Mouse (Mus musculus): ENCODE measurements around the gene Tert. TPM values are rescaled to one million over a fixed set of nuclear protein-coding genes. Genes with fewer than 3 reads are reported as not detected.

Gene Tert
- polyA plus RNA-seq, 1 experiment: 3.3 TPM

DNA sequence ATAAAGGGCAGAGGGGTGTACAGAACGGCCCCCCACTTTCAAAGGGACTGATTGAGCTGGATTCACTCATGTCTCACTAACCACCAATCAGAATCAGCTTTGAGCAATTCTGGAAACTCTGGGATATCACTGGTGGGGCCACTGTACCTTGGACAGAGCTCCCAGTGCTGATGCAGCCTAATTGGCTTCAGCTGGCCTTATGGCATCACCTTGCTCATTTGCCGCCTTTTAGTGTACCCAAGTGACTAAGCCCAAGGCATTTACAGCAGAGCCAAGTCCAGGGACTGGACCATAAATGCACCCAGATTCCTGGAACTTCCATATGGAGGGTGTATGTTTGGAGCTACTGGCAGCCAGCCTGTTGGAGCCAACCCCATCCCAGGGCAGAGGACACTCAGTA lies 32.2 kb downstream of the Tert start:
- H3K4me3 ChIP-seq (ENCODE audit: insufficient read depth, low read length): no peak overlapping the region
- H3K4me1 ChIP-seq (ENCODE audit: control insufficient read depth, insufficient read depth, low read length): no peaks in the 10 kb centered on the region
- H3K27ac ChIP-seq (ENCODE audit: insufficient read depth, low read length): no peak overlapping the region
- TF ChIP-seq POLR2A (IDR thresholded peaks at IDR 0.05; ENCODE audit: extremely low read depth, insufficient read depth, low read length) (no peak), CTCF (IDR thresholded peaks at IDR 0.05; ENCODE audit: extremely low read depth, insufficient read depth, low read length) (no peak)

DNA sequence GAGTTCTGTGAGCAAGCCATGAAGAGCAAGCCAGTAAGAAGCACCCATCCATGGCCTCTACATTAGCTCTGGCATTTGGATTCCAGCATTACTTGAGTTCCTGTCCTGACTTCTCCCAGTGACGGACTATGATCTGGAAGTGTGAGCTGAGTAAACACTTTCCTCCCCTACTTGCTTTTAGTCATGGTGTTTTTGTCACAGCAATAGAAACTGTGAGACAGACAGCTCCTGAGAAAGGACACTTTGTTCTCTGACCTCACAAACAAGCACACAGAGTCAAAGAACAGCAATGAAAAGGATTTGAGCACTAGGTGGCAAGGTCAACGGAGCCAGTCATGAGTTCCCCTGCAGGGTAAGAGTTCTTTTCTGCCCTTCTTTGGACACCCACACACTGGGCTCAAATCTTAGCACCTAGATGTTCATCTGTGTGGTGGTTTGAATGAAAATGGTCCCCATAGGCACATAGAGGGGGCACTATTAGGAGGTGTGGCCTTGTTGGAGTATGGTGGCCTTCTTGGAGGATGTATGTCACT lies 33.5 kb downstream of the Tert start:
- Histone ChIP-seq H3K27ac (ENCODE audit: insufficient read depth, low read length) (no peak overlapping the region), H3K4me1 (ENCODE audit: control insufficient read depth, insufficient read depth, low read length) (no peaks in the 10 kb centered on the region), H3K4me3 (ENCODE audit: insufficient read depth, low read length) (no peak overlapping the region)
- TF ChIP-seq POLR2A (IDR thresholded peaks at IDR 0.05; ENCODE audit: extremely low read depth, insufficient read depth, low read length): no peak

GRCm38 (mm10) chr13:73675161-73675560 lies 48.5 kb downstream of the Tert start:
- Histone ChIP-seq H3K4me3 (ENCODE audit: insufficient read depth, low read length) (no peak overlapping the region), H3K4me1 (ENCODE audit: control insufficient read depth, insufficient read depth, low read length) (no peaks in the 10 kb centered on the region), H3K27ac (ENCODE audit: insufficient read depth, low read length) (no peak overlapping the region)
- no peak for TF ChIP-seq CTCF (IDR thresholded peaks at IDR 0.05; ENCODE audit: extremely low read depth, insufficient read depth, low read length)
- no peak for TF ChIP-seq POLR2A (IDR thresholded peaks at IDR 0.05; ENCODE audit: extremely low read depth, insufficient read depth, low read length)

DNA sequence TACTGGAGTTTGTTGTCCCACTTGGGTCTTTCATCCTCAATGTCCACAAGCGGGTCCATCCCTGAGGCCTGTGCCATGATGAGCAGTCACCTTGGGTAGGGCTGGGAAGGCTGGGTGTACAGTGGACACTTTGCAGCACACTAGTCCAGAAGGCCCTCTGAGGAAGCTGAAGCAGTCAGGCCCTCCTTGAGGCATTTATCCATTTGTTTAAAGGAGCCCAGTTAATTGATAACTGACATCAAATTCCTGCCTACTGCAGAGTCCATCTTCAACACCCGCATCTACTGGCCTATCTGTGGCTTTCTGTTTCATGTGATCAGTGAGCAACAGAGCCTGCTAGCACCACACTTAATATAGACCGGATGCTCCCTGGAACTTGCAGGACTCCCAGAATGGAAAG lies 51.1 kb downstream of the Tert start, which contains the start of gene Slc6a18:
TSS of gene Slc6a18 (minus strand) at position 171 of the 400 bp plus-strand sequence.
- H3K27ac ChIP-seq (ENCODE audit: insufficient read depth, low read length): no peak within 1 kb of the TSS
- H3K4me1 ChIP-seq (ENCODE audit: control insufficient read depth, insufficient read depth, low read length): no peaks in the 10 kb centered on the region
- no peak within 1 kb of the TSS for H3K4me3 ChIP-seq (ENCODE audit: insufficient read depth, low read length)
- TF ChIP-seq POLR2A (IDR thresholded peaks at IDR 0.05; ENCODE audit: extremely low read depth, insufficient read depth, low read length) (no peak), CTCF (IDR thresholded peaks at IDR 0.05; ENCODE audit: extremely low read depth, insufficient read depth, low read length) (no peak)

DNA sequence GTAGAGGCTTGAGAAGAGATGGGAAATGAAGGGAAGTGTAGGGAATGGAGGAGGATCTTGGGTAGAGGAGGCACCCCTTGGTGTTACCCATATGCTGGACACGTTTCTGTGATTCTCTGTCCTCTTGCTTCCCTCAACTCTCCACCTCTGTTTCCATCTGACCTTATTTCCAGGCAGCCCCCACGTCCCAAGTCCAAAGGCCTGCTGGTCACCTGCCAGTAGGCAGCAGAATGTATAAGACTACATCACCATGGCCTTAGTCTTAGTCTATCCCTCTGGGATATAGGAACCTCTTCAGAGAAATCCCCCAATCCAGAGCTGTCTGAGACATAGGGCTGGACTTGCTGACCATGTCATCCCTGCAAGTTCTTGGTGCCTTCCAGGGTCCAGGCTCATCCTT lies 52.6 kb downstream of the Tert start:
- Histone ChIP-seq H3K27ac (ENCODE audit: insufficient read depth, low read length) (no peak overlapping the region), H3K4me3 (ENCODE audit: insufficient read depth, low read length) (no peak overlapping the region), H3K4me1 (ENCODE audit: control insufficient read depth, insufficient read depth, low read length) (no peaks in the 10 kb centered on the region; the same call in 1 of the 2 replicates)
- no peak for TF ChIP-seq POLR2A (IDR thresholded peaks at IDR 0.05; ENCODE audit: extremely low read depth, insufficient read depth, low read length)
- no peak for TF ChIP-seq CTCF (IDR thresholded peaks at IDR 0.05; ENCODE audit: extremely low read depth, insufficient read depth, low read length)

DNA sequence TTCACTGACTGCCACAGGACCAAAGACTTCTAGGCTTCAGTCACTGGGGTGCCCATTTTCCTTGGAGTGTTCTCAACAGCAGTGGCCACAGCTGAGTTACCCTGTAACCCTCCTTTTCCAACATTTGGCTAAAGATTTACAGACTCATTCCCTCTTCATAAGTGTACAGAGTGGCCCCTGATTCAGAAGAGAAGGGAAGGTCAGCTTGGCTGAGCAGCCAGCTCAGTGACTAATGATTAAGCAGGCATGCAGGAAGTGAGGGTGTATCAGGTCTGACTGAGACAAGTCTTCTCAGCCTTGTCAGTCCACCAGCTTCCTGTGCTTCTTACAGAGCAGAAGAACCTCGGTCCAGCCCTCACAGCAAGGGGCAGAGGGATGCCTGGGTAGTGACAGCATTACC lies 53.7 kb downstream of the Tert start:
- Histone ChIP-seq H3K27ac (ENCODE audit: insufficient read depth, low read length) (no peak overlapping the region), H3K4me3 (ENCODE audit: insufficient read depth, low read length) (no peak overlapping the region), H3K4me1 (ENCODE audit: control insufficient read depth, insufficient read depth, low read length) (no peaks in the 10 kb centered on the region; the same call in 1 of the 2 replicates)
- TF ChIP-seq CTCF (IDR thresholded peaks at IDR 0.05; ENCODE audit: extremely low read depth, insufficient read depth, low read length): no peak
- no peak for TF ChIP-seq POLR2A (IDR thresholded peaks at IDR 0.05; ENCODE audit: extremely low read depth, insufficient read depth, low read length)

GRCm38 (mm10) chr13:73682226-73682625 lies 55.5 kb downstream of the Tert start:
- Histone ChIP-seq H3K4me1 (ENCODE audit: control insufficient read depth, insufficient read depth, low read length) (no peaks in the 10 kb centered on the region; the same call in 1 of the 2 replicates), H3K27ac (ENCODE audit: insufficient read depth, low read length) (no peak overlapping the region), H3K4me3 (ENCODE audit: insufficient read depth, low read length) (no peak overlapping the region)
- TF ChIP-seq CTCF (IDR thresholded peaks at IDR 0.05; ENCODE audit: extremely low read depth, insufficient read depth, low read length) (no peak), POLR2A (IDR thresholded peaks at IDR 0.05; ENCODE audit: extremely low read depth, insufficient read depth, low read length) (no peak)

- Histone ChIP-seq H3K4me1 (ENCODE audit: control insufficient read depth, insufficient read depth, low read length) (no peaks in the 10 kb centered on the region; the same call in 1 of the 2 replicates), H3K27ac (ENCODE audit: insufficient read depth, low read length) (no peak overlapping the region), H3K4me3 (ENCODE audit: insufficient read depth, low read length) (no peak overlapping the region)
- TF ChIP-seq CTCF (IDR thresholded peaks at IDR 0.05; ENCODE audit: extremely low read depth, insufficient read depth, low read length): no peak
These were observed 57.0 kb downstream of the Tert start for GRCm38 (mm10) chr13:73683682-73684081.

DNA sequence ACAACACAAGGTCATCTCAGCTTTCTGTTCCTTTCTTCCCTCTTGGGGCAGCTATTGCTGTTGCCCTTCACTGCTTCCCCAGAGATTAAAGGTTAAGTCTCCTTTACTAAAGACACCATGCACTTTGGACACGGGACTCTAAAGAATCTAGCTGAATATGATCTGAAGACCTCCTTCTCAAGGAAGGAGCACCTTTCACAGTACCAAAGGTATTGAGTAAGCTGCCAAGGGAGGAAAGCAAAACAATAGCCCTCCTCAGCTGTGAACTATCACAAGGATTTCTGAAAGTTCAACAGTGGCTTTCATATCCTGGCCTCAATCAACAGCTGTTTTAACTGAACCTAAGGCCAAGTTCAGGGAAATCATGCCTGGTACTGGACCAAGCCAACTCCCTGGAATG lies 57.7 kb downstream of the Tert start:
- no peak overlapping the region for H3K4me3 ChIP-seq (ENCODE audit: insufficient read depth, low read length)
- H3K4me1 ChIP-seq (ENCODE audit: control insufficient read depth, insufficient read depth, low read length): no peaks in the 10 kb centered on the region; the same call in 1 of the 2 replicates
- H3K27ac ChIP-seq (ENCODE audit: insufficient read depth, low read length): no peak overlapping the region
- TF ChIP-seq POLR2A (IDR thresholded peaks at IDR 0.05; ENCODE audit: extremely low read depth, insufficient read depth, low read length): no peak
- TF ChIP-seq CTCF (IDR thresholded peaks at IDR 0.05; ENCODE audit: extremely low read depth, insufficient read depth, low read length): no peak

GRCm38 (mm10) chr13:73685502-73685901 lies 58.8 kb downstream of the Tert start:
- Histone ChIP-seq H3K4me1 (ENCODE audit: control insufficient read depth, insufficient read depth, low read length) (no peaks in the 10 kb centered on the region; the same call in 1 of the 2 replicates), H3K27ac (ENCODE audit: insufficient read depth, low read length) (no peak overlapping the region), H3K4me3 (ENCODE audit: insufficient read depth, low read length) (no peak overlapping the region)
- TF ChIP-seq POLR2A (IDR thresholded peaks at IDR 0.05; ENCODE audit: extremely low read depth, insufficient read depth, low read length) (no peak), CTCF (IDR thresholded peaks at IDR 0.05; ENCODE audit: extremely low read depth, insufficient read depth, low read length) (no peak)
